Mouse (Mus musculus): ENCODE data around the gene Ccdc125. TPM values are rescaled to one million over a fixed set of nuclear protein-coding genes. Genes with fewer than 3 reads are reported as not detected.
"Not testable (repeated sequence)": the region's sequence is repeated elsewhere in the genome, so short reads cannot be mapped to it uniquely, and the experiment has no call there.

The Ccdc125 gene
- polyA plus RNA-seq, 1 experiment, result 3.5 TPM

DNA sequence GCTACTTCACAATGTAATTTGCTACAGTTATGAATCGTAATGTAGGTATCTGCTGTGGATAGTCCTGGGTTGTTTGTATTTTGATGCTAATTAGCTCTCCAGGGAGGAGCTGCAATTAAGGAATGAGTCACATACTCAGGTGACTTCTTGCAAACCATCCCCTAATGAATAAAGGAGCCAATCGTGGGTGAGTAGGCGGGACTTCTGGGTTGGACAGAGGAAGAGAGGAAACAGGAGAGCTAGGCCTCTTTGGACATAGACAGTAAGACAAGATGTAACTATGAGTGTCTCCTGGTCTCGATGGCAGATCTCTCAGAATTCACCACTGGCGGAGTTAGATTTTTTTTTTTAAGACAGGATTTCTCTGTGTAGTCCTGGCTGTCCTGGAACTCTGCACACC is 52.1 kb downstream of the Ccdc125 start:
- no peak for DNase-seq (ENCODE audit: low read depth)

DNA sequence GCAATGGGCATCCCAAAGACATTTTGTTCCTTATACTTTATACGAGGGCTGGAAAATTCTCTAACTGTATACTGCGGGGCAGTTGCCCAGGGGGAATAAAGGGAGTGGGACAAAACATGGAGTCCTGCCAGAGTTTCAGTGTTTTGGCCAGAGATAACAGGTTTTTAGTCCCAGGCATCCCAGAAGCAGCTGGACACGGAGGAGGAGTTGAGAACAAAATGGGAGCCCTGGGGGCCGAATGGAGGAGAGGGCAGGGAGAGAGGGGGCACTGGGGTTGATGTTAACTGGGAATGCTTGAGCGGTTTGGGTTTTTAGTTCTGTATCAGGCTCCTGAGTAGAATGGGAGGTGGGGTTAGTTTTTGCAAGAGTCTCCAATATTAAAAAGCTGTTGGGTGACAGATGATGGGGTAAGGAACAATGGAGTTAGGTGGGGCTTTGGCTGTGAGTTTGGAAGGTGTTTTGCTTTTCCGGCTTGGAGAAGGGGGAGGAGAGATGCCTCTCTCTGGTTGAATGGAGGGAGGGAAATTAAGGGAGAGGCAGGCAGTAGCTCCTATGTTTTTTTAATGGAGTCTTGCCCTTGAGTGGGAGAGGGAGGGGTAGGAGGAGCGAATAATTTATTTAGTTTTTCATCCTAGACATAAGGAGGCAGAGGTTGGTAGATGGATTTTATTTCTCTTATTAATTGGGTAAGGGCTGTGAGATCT is 54.7 kb downstream of the Ccdc125 start:
- no peak for DNase-seq (ENCODE audit: low read depth)

- no peak for DNase-seq (ENCODE audit: low read depth)
These were observed 55.7 kb downstream of the Ccdc125 start for GRCm38 (mm10) chr13:100725194-100725593.

DNA sequence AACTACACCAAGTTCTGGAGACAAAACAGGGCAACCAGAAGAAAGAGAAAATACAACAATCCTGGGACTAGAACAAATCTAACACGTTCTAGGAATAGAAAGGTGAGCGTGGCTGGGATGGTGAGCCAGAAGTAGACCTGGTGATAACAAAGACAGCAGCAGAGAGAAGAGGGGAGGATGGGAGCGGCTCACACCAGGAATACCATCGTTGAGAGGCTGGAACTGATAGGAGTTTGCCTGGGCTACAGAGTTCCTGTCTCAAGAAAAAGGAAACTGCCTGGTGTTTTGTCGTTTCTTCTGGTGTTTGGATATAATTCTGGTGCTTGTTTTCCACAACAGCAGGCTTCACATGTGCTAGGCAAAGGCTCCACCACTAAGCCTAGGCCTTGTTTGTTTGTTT is 58.6 kb downstream of the Ccdc125 start:
- DNase-seq (ENCODE audit: low read depth), result no peak

DNA sequence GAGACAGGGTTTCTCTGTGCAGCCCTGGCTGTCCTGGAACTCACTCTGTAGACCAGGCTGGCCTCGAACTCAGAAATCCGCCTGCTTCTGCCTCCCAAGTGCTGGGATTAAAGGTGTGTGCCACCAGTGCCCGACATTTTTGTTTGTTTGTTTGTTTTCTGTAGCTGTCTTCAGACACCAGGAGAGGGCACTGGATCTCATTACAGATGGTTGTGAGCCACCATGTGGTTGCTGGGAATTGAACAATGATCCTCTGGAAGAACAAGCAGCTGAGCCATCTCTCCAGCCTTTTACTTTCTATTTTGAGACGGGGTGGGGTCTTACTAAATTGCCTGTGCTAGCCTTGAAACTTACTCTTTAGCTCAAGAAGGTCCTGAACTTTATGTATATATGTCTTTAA is 59.0 kb downstream of the Ccdc125 start:
- DNase-seq (ENCODE audit: low read depth), result not testable (repeated sequence)

- DNase-seq (ENCODE audit: low read depth), result no peak
These were observed 60.8 kb downstream of the Ccdc125 start for GRCm38 (mm10) chr13:100730153-100730860.

- DNase-seq (ENCODE audit: low read depth), result peak; percentile 58
These were observed 61.3 kb downstream of the Ccdc125 start, which contains the start of gene Cdk7 for GRCm38 (mm10) chr13:100730861-100731176. Cdk7 (minus strand) TSS chr13:100730939.

GRCm38 (mm10) chr13:100731462-100732046 is 62.0 kb downstream of the Ccdc125 start:
- DNase-seq (ENCODE audit: low read depth), result not testable (repeated sequence)

- DNase-seq (ENCODE audit: low read depth), result no peak
These were observed 63.2 kb downstream of the Ccdc125 start for GRCm38 (mm10) chr13:100732756-100733155.

DNA sequence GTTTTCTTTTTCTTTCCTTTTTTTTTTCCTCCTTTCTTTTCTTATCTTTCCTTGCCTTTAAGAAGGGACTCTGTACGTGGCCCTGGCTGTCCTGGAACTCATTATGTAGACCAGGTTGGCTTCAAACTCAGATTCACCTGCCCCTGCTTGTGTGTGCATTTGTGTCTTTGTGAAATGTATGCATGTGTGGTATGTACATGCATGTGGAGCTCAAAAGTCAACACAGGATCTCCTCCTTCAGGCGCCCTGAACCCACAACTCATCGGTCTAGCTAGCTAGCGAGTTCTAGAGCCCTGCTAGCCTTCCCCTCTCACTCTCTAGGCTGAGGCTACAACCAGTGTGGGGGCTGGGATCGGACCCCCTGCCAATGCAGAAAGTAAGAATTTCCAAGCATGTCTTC is 73.3 kb downstream of the Ccdc125 start:
- no peak for DNase-seq (ENCODE audit: low read depth)

GRCm38 (mm10) chr13:100743346-100744035 is 74.0 kb downstream of the Ccdc125 start:
- no peak for DNase-seq (ENCODE audit: low read depth)

DNA sequence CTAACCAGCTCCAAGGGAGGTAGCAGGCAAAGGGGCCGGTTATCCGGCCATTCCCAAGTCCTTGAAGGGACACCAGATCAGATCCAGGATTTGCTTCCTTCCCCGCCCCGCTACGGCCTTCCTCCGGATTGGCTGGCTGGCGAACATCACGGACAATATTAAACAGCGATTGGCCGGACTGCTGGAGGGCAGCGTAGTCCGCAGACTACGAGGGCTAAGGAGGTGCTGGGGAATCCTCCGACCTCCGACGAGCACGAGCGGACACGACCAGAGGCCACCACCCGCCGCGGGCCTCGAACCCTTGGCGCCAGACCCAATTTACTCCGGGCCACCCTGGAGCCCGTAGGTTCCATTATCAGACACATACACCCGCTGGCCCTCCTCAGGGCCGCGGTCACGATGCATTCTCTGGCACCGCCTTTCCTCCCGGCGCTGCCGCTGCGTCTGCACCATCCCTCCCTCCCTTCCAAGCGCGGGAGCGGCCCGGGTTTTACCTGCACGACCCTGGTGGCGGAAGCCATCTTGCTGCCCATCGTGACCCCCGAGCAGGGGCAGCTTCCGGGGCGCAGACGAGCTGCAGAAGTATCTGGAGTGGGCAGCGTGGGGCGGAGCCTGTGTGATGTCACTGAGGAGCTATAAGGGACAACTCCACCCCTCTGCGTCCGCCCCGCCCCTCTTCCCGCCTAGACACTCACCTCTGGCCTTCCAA is 74.7 kb downstream of the Ccdc125 start, which contains the start of gene Mrps36:
Mrps36 (minus strand) TSS at position 624 of the 709 bp plus-strand sequence.
- peak; percentile 60 for DNase-seq (ENCODE audit: low read depth)

DNA sequence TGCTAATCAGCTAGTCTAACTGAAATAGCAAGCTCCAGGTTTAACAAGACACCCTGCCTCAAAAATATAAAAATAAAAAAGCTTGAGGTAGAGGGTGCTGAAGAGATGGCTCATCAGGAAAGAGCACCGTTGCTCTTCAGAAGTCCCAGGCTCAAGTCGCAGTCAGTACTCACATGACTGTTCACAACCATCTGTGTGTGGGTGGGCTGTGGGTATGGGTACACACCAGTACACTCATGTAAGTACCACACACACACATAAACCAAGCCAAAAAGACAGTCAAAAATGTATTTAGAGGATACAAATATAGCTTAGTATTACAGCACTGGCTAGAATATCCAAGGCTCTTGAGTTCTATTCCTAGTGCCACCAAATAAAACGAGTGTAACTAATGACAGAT is 76.6 kb downstream of the Ccdc125 start:
- DNase-seq (ENCODE audit: low read depth), result no peak

Other genes starting within 250 kb of the Ccdc125 start
- 0.54 and 0.94 TPM in 2 replicates for gene Naip1, start 216.8 kb upstream of the Ccdc125 start, polyA plus RNA-seq (2012; rRNA removed)
- gene Gtf2h2, start 177.1 kb upstream of the Ccdc125 start, polyA plus RNA-seq (2012; rRNA removed), result 13.5 and 18.3 TPM in 2 replicates
- 10.0 and 12.8 TPM in 2 replicates for gene Ocln, start 117.0 kb upstream of the Ccdc125 start, polyA plus RNA-seq (2012; rRNA removed)
- 10.3 and 12.6 TPM in 2 replicates for gene Marveld2, start 52.7 kb upstream of the Ccdc125 start, polyA plus RNA-seq (2012; rRNA removed)
- gene Ak6, start 18.7 kb upstream of the Ccdc125 start, polyA plus RNA-seq (2012; rRNA removed), result 50.3 and 61.2 TPM in 2 replicates
- 5.5 and 5.8 TPM in 2 replicates for gene Rad17, start 18.7 kb upstream of the Ccdc125 start, polyA plus RNA-seq (2012; rRNA removed)
- gene Taf9, start 18.1 kb upstream of the Ccdc125 start, polyA plus RNA-seq (2012; rRNA removed), result 2.6 and 5.2 TPM in 2 replicates
- gene Cdk7, start 61.2 kb downstream of the Ccdc125 start, polyA plus RNA-seq (2012; rRNA removed), result 19.7 and 20.7 TPM in 2 replicates
- gene Mrps36, start 74.9 kb downstream of the Ccdc125 start, polyA plus RNA-seq (2012; rRNA removed), result 43.7 and 45.6 TPM in 2 replicates
- 0.38 and 0.45 TPM in 2 replicates for gene Cenph, start 106.2 kb downstream of the Ccdc125 start, polyA plus RNA-seq (2012; rRNA removed)
- 2.2 and 3.5 TPM in 2 replicates for gene Ccnb1, start 116.9 kb downstream of the Ccdc125 start, polyA plus RNA-seq (2012; rRNA removed)
- 36.2 and 40.6 TPM in 2 replicates for gene Slc30a5, start 163.7 kb downstream of the Ccdc125 start, polyA plus RNA-seq (2012; rRNA removed)

All from gonadal fat pad, adult 2 months (tissue).